Comparison of ENCODE assay signal across 7 mouse cellular contexts in genomic region chr1:37903178-37903577, GRCm38 (mm10). TPM values are rescaled to one million over a fixed set of nuclear protein-coding genes. Genes with fewer than 3 reads are reported as not detected.
A peak's percentile ranks its signal among the peaks of the same experiment; 100 is the strongest.
DNase-seq lines count a peak whose midpoint lies in the region; ATAC-seq and TF ChIP-seq lines count a peak whose summit lies in the region.

No protein-coding gene starts in this region.

- 29% methylated on average over 6 of the region's 6 CpGs for WGBS in kidney, postnatal 0 days
- 28% methylated on average over 6 of the region's 6 CpGs for WGBS in kidney, embryonic 16.5 days
- 38% methylated on average over 6 of the region's 6 CpGs for WGBS in forebrain, embryonic 13.5 days

- no peaks in the 10 kb centered on the region for H3K9me3 ChIP-seq in kidney, postnatal 0 days (replicated peaks; ENCODE audit: low read length)
- H3K9me3 ChIP-seq in kidney, embryonic 16.5 days (ENCODE audit: low read length): no peaks in the 10 kb centered on the region
- no peaks in the 10 kb centered on the region for H3K9me3 ChIP-seq in forebrain, embryonic 13.5 days (replicated peaks)

- H3K36me3 ChIP-seq in kidney, postnatal 0 days (ENCODE audit: insufficient read depth, low read length): peaks cover 17% of the 10 kb centered on the region
- H3K36me3 ChIP-seq in kidney, embryonic 16.5 days (ENCODE audit: insufficient read depth, low read length): peaks cover 15% of the 10 kb centered on the region
- H3K36me3 ChIP-seq in forebrain, embryonic 13.5 days (ENCODE audit: poor library complexity, severe bottlenecking): peaks cover 23% of the 10 kb centered on the region

- no peak overlapping the region for H3K9ac ChIP-seq in kidney, postnatal 0 days (ENCODE audit: low read depth, low read length)
- H3K9ac ChIP-seq in kidney, embryonic 16.5 days (replicated peaks; ENCODE audit: low read length): no peak overlapping the region
- no peak overlapping the region for H3K9ac ChIP-seq in forebrain, embryonic 13.5 days

- TF ChIP-seq CTCF in kidney, postnatal 0 days (IDR thresholded peaks at IDR 0.05; ENCODE audit: low read depth): peak; percentile 65

- no peak overlapping the region for H3K27ac ChIP-seq in kidney, postnatal 0 days
- H3K27ac ChIP-seq in kidney, embryonic 16.5 days (ENCODE audit: low read length): no peak overlapping the region
- H3K27ac ChIP-seq in forebrain, embryonic 13.5 days: no peak overlapping the region

- no peak overlapping the region for H3K4me3 ChIP-seq in kidney, postnatal 0 days (replicated peaks; ENCODE audit: low read depth, low read length)
- H3K4me3 ChIP-seq in kidney, embryonic 16.5 days (ENCODE audit: low read length): no peak overlapping the region
- H3K4me3 ChIP-seq in forebrain, embryonic 13.5 days: no peak overlapping the region

- H3K4me1 ChIP-seq in kidney, postnatal 0 days (replicated peaks; ENCODE audit: insufficient read depth, low read length): no peaks in the 10 kb centered on the region
- H3K4me1 ChIP-seq in kidney, embryonic 16.5 days (ENCODE audit: insufficient read depth, low read length): no peaks in the 10 kb centered on the region
- H3K4me1 ChIP-seq in forebrain, embryonic 13.5 days: no peaks in the 10 kb centered on the region

- no peak overlapping the region for H3K4me2 ChIP-seq in kidney, postnatal 0 days (ENCODE audit: low read length)
- H3K4me2 ChIP-seq in kidney, embryonic 16.5 days (replicated peaks; ENCODE audit: low read depth, low read length): no peak overlapping the region
- H3K4me2 ChIP-seq in forebrain, embryonic 13.5 days: no peak overlapping the region

- peak; percentile 57; the same call in 1 of the 2 replicates for ATAC-seq in kidney, postnatal 0 days (replicated peaks; ENCODE audit: low FRiP score, low read depth)
- no peak for ATAC-seq in kidney, embryonic 16.5 days (ENCODE audit: low FRiP score, low TSS enrichment)
- ATAC-seq in megakaryocyte progenitor cell, adult 5-6 weeks (replicated peaks; ENCODE audit: poor library complexity): peak; percentile 92
- no peak for ATAC-seq in forebrain, embryonic 13.5 days

- H3K27me3 ChIP-seq in kidney, postnatal 0 days (ENCODE audit: insufficient read depth, low read length): no peaks in the 10 kb centered on the region
- H3K27me3 ChIP-seq in kidney, embryonic 16.5 days (ENCODE audit: insufficient read depth, low read length): no peaks in the 10 kb centered on the region
- no peaks in the 10 kb centered on the region for H3K27me3 ChIP-seq in forebrain, embryonic 13.5 days

- DNase-seq in kidney, postnatal 0 days (ENCODE audit: low spot score): peak; percentile 83
- peak; percentile 66 for DNase-seq in 3T3-L1 (ENCODE audit: low read depth, low spot score)
- DNase-seq in CD4-positive helper T cell, adult 2 months (ENCODE audit: low read depth, low spot score): peak; percentile 37
- peak; percentile 38 for DNase-seq in embryo, embryonic 11 days

RNA-seq across cellular contexts. Expression of gene Mrpl30, which starts 12.9 kb away (rescaled TPM):
- polyA plus RNA-seq in kidney, postnatal 0 days (2015; fragmentation: Nextera tagmentation; extraction: Ambion mirVana): 295 and 316 TPM in 2 replicates
- 228 and 234 TPM in 2 replicates for polyA plus RNA-seq in kidney, embryonic 16.5 days (2015; fragmentation: Nextera tagmentation; extraction: Ambion mirVana)
- total RNA-seq in megakaryocyte progenitor cell, adult 5-6 weeks (2015): 286 TPM in 2 replicates
- 233 and 248 TPM in 2 replicates for total RNA-seq in megakaryocyte progenitor cell, adult 5-6 weeks (2017)
- 249 and 253 TPM in 2 replicates for polyA plus RNA-seq in forebrain, embryonic 13.5 days (2015; fragmentation: Nextera tagmentation; extraction: Ambion mirVana)

RNA-seq across cellular contexts. Expression of gene Mitd1, which starts 13.0 kb away (rescaled TPM):
- polyA plus RNA-seq in kidney, postnatal 0 days (2015; fragmentation: Nextera tagmentation; extraction: Ambion mirVana): 25.4 and 26.5 TPM in 2 replicates
- 23.9 and 27.4 TPM in 2 replicates for polyA plus RNA-seq in kidney, embryonic 16.5 days (2015; fragmentation: Nextera tagmentation; extraction: Ambion mirVana)
- 28.2 and 46.0 TPM in 2 replicates for total RNA-seq in megakaryocyte progenitor cell, adult 5-6 weeks (2015)
- 29.5 and 41.7 TPM in 2 replicates for total RNA-seq in megakaryocyte progenitor cell, adult 5-6 weeks (2017)
- 17.9 and 19.3 TPM in 2 replicates for polyA plus RNA-seq in forebrain, embryonic 13.5 days (2015; fragmentation: Nextera tagmentation; extraction: Ambion mirVana)

RNA-seq across cellular contexts. Expression of gene Lyg2, which starts 13.1 kb away (rescaled TPM):
- polyA plus RNA-seq in kidney, postnatal 0 days (2015; fragmentation: Nextera tagmentation; extraction: Ambion mirVana): not detected in 2 replicates
- polyA plus RNA-seq in kidney, embryonic 16.5 days (2015; fragmentation: Nextera tagmentation; extraction: Ambion mirVana): not detected in 2 replicates
- total RNA-seq in megakaryocyte progenitor cell, adult 5-6 weeks (2015): not detected in 2 replicates
- not detected in 2 replicates for total RNA-seq in megakaryocyte progenitor cell, adult 5-6 weeks (2017)
- polyA plus RNA-seq in forebrain, embryonic 13.5 days (2015; fragmentation: Nextera tagmentation; extraction: Ambion mirVana): not detected in 2 replicates

RNA-seq across cellular contexts. Expression of gene Lipt1, which starts 31.6 kb away (rescaled TPM):
- polyA plus RNA-seq in kidney, postnatal 0 days (2015; fragmentation: Nextera tagmentation; extraction: Ambion mirVana): 10.0 and 10.6 TPM in 2 replicates
- polyA plus RNA-seq in kidney, embryonic 16.5 days (2015; fragmentation: Nextera tagmentation; extraction: Ambion mirVana): 9.6 and 9.7 TPM in 2 replicates
- total RNA-seq in megakaryocyte progenitor cell, adult 5-6 weeks (2015): 4.4 and 5.8 TPM in 2 replicates
- total RNA-seq in megakaryocyte progenitor cell, adult 5-6 weeks (2017): 5.1 and 8.0 TPM in 2 replicates
- polyA plus RNA-seq in forebrain, embryonic 13.5 days (2015; fragmentation: Nextera tagmentation; extraction: Ambion mirVana): 7.1 and 8.0 TPM in 2 replicates

RNA-seq across cellular contexts. Expression of gene Tsga10, which starts 36.9 kb away (rescaled TPM):
- 4.9 and 5.3 TPM in 2 replicates for polyA plus RNA-seq in kidney, postnatal 0 days (2015; fragmentation: Nextera tagmentation; extraction: Ambion mirVana)
- polyA plus RNA-seq in kidney, embryonic 16.5 days (2015; fragmentation: Nextera tagmentation; extraction: Ambion mirVana): 6.4 and 6.9 TPM in 2 replicates
- total RNA-seq in megakaryocyte progenitor cell, adult 5-6 weeks (2015): 7.5 and 8.6 TPM in 2 replicates
- 8.1 and 9.6 TPM in 2 replicates for total RNA-seq in megakaryocyte progenitor cell, adult 5-6 weeks (2017)
- polyA plus RNA-seq in forebrain, embryonic 13.5 days (2015; fragmentation: Nextera tagmentation; extraction: Ambion mirVana): 18.9 and 21.3 TPM in 2 replicates

Comparison
In these comparisons a context has a peak if more than half of its experiments do, and no peak if none do; other contexts are left out.
1. ATAC-seq: peak in kidney, postnatal 0 days (single experiment) and megakaryocyte progenitor cell, adult 5-6 weeks (single experiment); none in kidney, embryonic 16.5 days (single experiment) and forebrain, embryonic 13.5 days (single experiment).
2. Peak in every context shown above with its lines, with median percentiles within 50 percentile points of each other: DNase-seq.